Mouse (Mus musculus) CH12.LX (cell line): Measurements from ENCODE around the gene Spdef. TPM values are rescaled to one million over a fixed set of nuclear protein-coding genes. Genes with fewer than 3 reads are reported as not detected.

ENCODE experiments used
- DNase-seq: peaks from one replicate; pipeline ENCODE4 v3.0.0-alpha.2; 2013; ENCODE audit errors: extremely low read depth
- H3K27ac ChIP-seq: 2 replicates; pipeline ENCODE4 v1.5.1; 2012; ENCODE audit warnings: low read depth, mild to moderate bottlenecking, control low read depth, moderate library complexity; ENCODE audit not compliant: insufficient read depth
- H3K27me3 ChIP-seq: replicated peaks from 2 replicates; pipeline ENCODE3; 2012; ENCODE audit warnings: inconsistent platforms
- H3K36me3 ChIP-seq, 2 experiments: replicated peaks in 1 of 2; 2 replicates each; pipeline versions ENCODE3 to v1.6.1; 2012; ENCODE audit warnings: inconsistent platforms in 1 of 2, low read length in 1 of 2, mild to moderate bottlenecking in 1 of 2, mixed read lengths in 1 of 2, moderate library complexity in 1 of 2; ENCODE audit not compliant: control insufficient read depth in 1 of 2, insufficient read depth in 1 of 2
- H3K4me1 ChIP-seq, 2 experiments: 2 replicates each; pipeline ENCODE4 v1.6.1; 2012; ENCODE audit warnings: inconsistent platforms in 1 of 2, moderate library complexity in 1 of 2; ENCODE audit not compliant: insufficient read depth in 2 of 2, control insufficient read depth in 1 of 2
- H3K4me2 ChIP-seq: 2 replicates; pipeline ENCODE4 v1.6.1; 2012; ENCODE audit warnings: low read depth, mild to moderate bottlenecking, control low read depth; ENCODE audit not compliant: poor library complexity, insufficient read depth, severe bottlenecking
- H3K4me3 ChIP-seq, 3 experiments: fragments of 150-350 bp in 1 of 3; sonication (generic) in 1 of 3; replicated peaks in 1 of 3; 2 replicates each; pipeline versions ENCODE3 to v1.5.1; 2011 to 2012; ENCODE audit warnings: low read depth in 2 of 3, low read length in 2 of 3, mild to moderate bottlenecking in 2 of 3, moderate library complexity in 2 of 3, control low read depth in 1 of 3, improper control_type of control experiment in 1 of 3, inconsistent platforms in 1 of 3, mixed read lengths in 1 of 3; ENCODE audit not compliant: poor library complexity in 1 of 3
- H3K79me2 ChIP-seq: replicated peaks from 2 replicates; pipeline ENCODE4 v1.6.1; 2012; ENCODE audit warnings: mild to moderate bottlenecking, moderate library complexity; ENCODE audit not compliant: control insufficient read depth, poor library complexity, insufficient read depth, severe bottlenecking; ENCODE audit errors: extremely low read depth
- H3K9ac ChIP-seq: 2 replicates; pipeline ENCODE4 v1.6.1; 2012; ENCODE audit warnings: low read depth, mild to moderate bottlenecking, control low read depth, moderate library complexity; ENCODE audit not compliant: insufficient read depth
- H3K9me3 ChIP-seq: replicated peaks from 2 replicates; pipeline ENCODE3; 2012; ENCODE audit warnings: low read length, inconsistent platforms, mixed read lengths
- BHLHE40 ChIP-seq: IDR thresholded peaks from 2 replicates; pipeline ENCODE4 v1.6.1; 2011; ENCODE audit warnings: mild to moderate bottlenecking, low read depth, low read length, improper control_type of control experiment
- CHD1 ChIP-seq: IDR thresholded peaks from 2 replicates; pipeline ENCODE4 v1.6.1; 2012; ENCODE audit warnings: low read depth, low read length, improper control_type of control experiment, inconsistent platforms
- CTCF ChIP-seq, 2 experiments: IDR thresholded peaks in 1 of 2; conservative IDR thresholded peaks in 1 of 2; 2 replicates each; pipeline ENCODE4 v1.5.1; 2011 to 2012; ENCODE audit warnings: low read depth in 2 of 2, low read length in 2 of 2, improper control_type of control experiment in 1 of 2, inconsistent platforms in 1 of 2, mild to moderate bottlenecking in 1 of 2, moderate library complexity in 1 of 2
- ELF1 ChIP-seq: IDR thresholded peaks from 2 replicates; pipeline ENCODE4 v1.6.1; 2014; ENCODE audit warnings: low read depth, mild to moderate bottlenecking, inconsistent platforms, low read length, improper control_type of control experiment
- IRF4 ChIP-seq: IDR thresholded peaks from 2 replicates; pipeline ENCODE4 v1.6.1; 2014; ENCODE audit warnings: low read depth, mild to moderate bottlenecking, inconsistent platforms, low read length, improper control_type of control experiment
- JUN ChIP-seq: IDR thresholded peaks from 2 replicates; pipeline ENCODE4 v1.6.1; 2011; ENCODE audit warnings: low read depth, mild to moderate bottlenecking, low read length, improper control_type of control experiment, moderate library complexity; ENCODE audit not compliant: insufficient read depth
- MAX ChIP-seq: IDR thresholded peaks from 2 replicates; pipeline ENCODE4 v1.6.1; 2011; ENCODE audit warnings: low read length, improper control_type of control experiment
- MXI1 ChIP-seq: IDR thresholded peaks from 2 replicates; pipeline ENCODE4 v1.6.1; 2011; ENCODE audit warnings: mild to moderate bottlenecking, low read depth, low read length, improper control_type of control experiment
- POLR2A ChIP-seq: IDR thresholded peaks from 2 replicates; pipeline ENCODE4 v1.6.1; 2011; ENCODE audit warnings: low read depth, mild to moderate bottlenecking, improper control_type of control experiment, low read length
- RCOR1 ChIP-seq: conservative IDR thresholded peaks from 2 replicates; pipeline ENCODE4 v1.6.1; 2012; ENCODE audit warnings: low read depth, mild to moderate bottlenecking, inconsistent platforms, low read length, improper control_type of control experiment
- SIN3A ChIP-seq: IDR thresholded peaks from 2 replicates; pipeline ENCODE4 v1.6.1; 2012; ENCODE audit warnings: low read length, improper control_type of control experiment, inconsistent platforms
- TBP ChIP-seq: conservative IDR thresholded peaks from 2 replicates; pipeline ENCODE4 v1.6.1; 2011; ENCODE audit warnings: low read depth, low read length, improper control_type of control experiment
- UBTF ChIP-seq: IDR thresholded peaks from 2 replicates; pipeline ENCODE4 v1.6.1; 2012; ENCODE audit warnings: low read depth, mild to moderate bottlenecking, inconsistent platforms, low read length, improper control_type of control experiment, moderate library complexity
- dilution Hi-C: fragments of 300-500 bp; cut with MboI; formaldehyde crosslinking; loops from 2 replicates; pipeline ENCODE4 v1.14.3; 2020; ENCODE audit warnings: low sequenced_read_pairs; ENCODE audit not compliant: extremely low pct_unique_long_range_greater_than_20kb, extremely low pct_ligation_motif_present
- in situ Hi-C: fragments of 300-500 bp; cut with MboI; formaldehyde crosslinking; loops from 3 replicates; pipeline ENCODE4 v1.14.3; 2019; ENCODE audit warnings: low sequenced_read_pairs, low pct_ligation_motif_present, low pct_unique_long_range_greater_than_20kb, mixed read lengths
- polyA plus RNA-seq: library from polyadenylated mRNA; unstranded; fragments of >175 nt; gene quantifications from 2 replicates; pipeline ENCODE4 v1.2.1, GENCODE M21; 2012; ENCODE audit warnings: low read depth; ENCODE audit not compliant: insufficient read length
- total RNA-seq, 2 experiments: library from RNA; depleted of rRNA; stranded (reverse); fragments of 300-350 nt in 1 of 2; fragments of >200 nt in 1 of 2; gene quantifications; 2 replicates each; pipeline ENCODE4 v1.2.3; 2012 to 2014

The Spdef gene
- total and polyA plus RNA-seq, 3 experiments, result not detected

GRCm38 (mm10) chr17:27751314-27752202 is 22.8 kb upstream of the Spdef start:
- dilution Hi-C loops, result no loop called here
- peaks cover 32 to 93% of the 10 kb centered on the region in 2 experiments for H3K36me3 ChIP-seq

GRCm38 (mm10) chr17:27750451-27750942 is 21.7 kb upstream of the Spdef start:
- Histone ChIP-seq H3K4me2 (no peak overlapping the region), H3K27me3 (no peaks in the 10 kb centered on the region), H3K9me3 (no peaks in the 10 kb centered on the region), H3K4me3 (no peak overlapping the region), H3K27ac (no peak overlapping the region), H3K79me2 (no peaks in the 10 kb centered on the region), H3K9ac (no peak overlapping the region), H3K4me1 (peaks cover 4 to 45% of the 10 kb centered on the region in 2 experiments; a peak in 2 of 4 replicates), H3K36me3 (peaks cover 26 to 90% of the 10 kb centered on the region in 2 experiments)
- no peak for DNase-seq
- dilution Hi-C loops, result no loop called here
- in situ Hi-C loops, result no loop called here
- TF ChIP-seq RCOR1 (no peak), MXI1 (no peak), TBP (no peak), JUN (no peak), UBTF (no peak), ELF1 (no peak), CHD1 (no peak), CTCF (conservative IDR thresholded peaks at IDR 0.05 in 1 of 2, IDR thresholded peaks at IDR 0.05 in 1 of 2; ENCODE audit: low read depth in 2 of 2, low read length in 2 of 2) (no peak), IRF4 (no peak), BHLHE40 (no peak)

More at GRCm38 (mm10) chr17:27751314-27752202, 22.8 kb upstream of the Spdef start:
- Histone ChIP-seq H3K9ac (no peak overlapping the region), H3K27ac (no peak overlapping the region), H3K4me2 (no peak overlapping the region), H3K4me1 (peaks cover 0 to 40% of the 10 kb centered on the region in 2 experiments; a peak in 2 of 4 replicates), H3K9me3 (no peaks in the 10 kb centered on the region), H3K79me2 (no peaks in the 10 kb centered on the region), H3K4me3 (no peak overlapping the region), H3K27me3 (no peaks in the 10 kb centered on the region)
- in situ Hi-C loops, result no loop called here
- TF ChIP-seq SIN3A (no peak), POLR2A (no peak), MXI1 (no peak), MAX (no peak)
- DNase-seq, result no peak
